Mouse (Mus musculus): ENCODE data around the gene Sema3a. TPM values are rescaled to one million over a fixed set of nuclear protein-coding genes. Genes with fewer than 3 reads are reported as not detected.
A peak's percentile ranks its signal among the peaks of the same experiment; 100 is the strongest.
"Not testable (repeated sequence)": the region's sequence is repeated elsewhere in the genome, so short reads cannot be mapped to it uniquely, and the experiment has no call there.

The Sema3a gene
- total RNA-seq, 2 experiments from 2014 or later, result 1.0 to 2.4 TPM

DNA sequence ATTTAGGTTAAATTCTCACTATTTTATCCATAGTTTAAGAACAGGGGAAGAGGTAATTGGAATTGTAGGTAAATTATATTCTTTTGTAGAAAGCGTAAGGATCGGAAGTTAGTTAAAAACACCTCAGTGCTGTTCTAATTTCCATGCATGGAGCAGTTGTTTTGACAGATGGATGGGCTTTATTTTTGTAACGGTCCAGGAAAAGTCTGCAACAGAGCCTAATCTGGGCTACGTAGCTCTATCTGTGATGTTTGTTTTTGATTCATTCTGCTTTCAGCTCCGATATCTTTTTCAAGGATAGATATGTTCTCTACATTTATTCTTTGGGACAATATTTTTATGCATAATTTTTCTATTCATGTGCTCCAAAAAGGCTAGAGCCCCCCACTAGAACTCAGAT, 344.2 kb downstream of the Sema3a start:
- no peak for DNase-seq
- intact Hi-C loops (cut with DNase I), result no loop called here
- peak overlapping the region; percentile 53; the same call in 1 of the 2 replicates for H3K27ac ChIP-seq

DNA sequence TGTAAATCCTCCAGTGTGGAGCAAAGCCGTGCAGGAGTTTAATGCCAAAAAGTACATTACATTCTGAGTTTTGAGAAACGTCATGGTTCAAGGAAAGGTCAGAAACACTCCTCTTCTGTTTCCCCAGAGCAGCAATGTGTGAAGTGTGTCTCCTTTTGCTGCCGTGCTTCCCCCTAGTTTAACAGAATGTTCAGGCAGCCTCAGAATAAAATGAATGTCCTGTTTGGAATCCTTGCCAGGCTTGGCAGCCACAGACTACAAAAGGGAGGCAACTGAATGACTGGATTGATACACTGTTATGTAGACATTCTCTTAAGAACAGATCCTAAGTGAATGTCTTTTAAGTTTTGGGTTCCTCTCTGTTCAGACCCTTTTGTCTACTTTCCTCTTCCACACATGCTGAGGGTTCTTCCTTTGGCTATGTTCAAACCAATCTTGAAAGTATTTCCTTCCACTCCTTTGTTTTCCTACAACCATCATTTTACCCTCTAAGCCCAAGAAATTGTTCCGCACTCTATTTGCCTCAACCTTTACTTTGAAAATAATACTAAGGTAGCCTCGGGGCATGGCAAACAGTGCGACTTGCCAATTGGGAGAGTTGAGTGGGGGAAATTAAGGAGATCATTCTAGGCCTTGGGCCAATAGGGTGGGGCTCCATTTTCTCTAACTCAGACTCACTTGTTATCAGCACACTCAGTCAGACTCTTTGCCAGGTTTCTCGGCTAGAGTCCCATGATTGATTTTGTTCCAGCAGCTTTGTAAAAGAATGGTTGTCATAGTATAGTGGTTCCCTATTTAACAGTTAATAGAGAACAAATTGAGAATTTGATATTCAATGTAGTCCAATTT, 345.1 kb downstream of the Sema3a start:
- Histone ChIP-seq H3K27ac (peak overlapping the region; percentile 53), H3K4me3 (no peak overlapping the region)
- no peak for TF ChIP-seq CTCF (IDR thresholded peaks at IDR 0.05)
- intact Hi-C loops (cut with DNase I), result loop anchor here (5.0 kb wide), 1 partner anchor 58 kb away; no protein-coding TSS in a partner anchor
- DNase-seq, result peak; percentile 38

More for the DNA sequence above, 344.2 kb downstream of the Sema3a start:
- no peak overlapping the region for H3K4me3 ChIP-seq
- no peak for TF ChIP-seq CTCF (IDR thresholded peaks at IDR 0.05)

DNA sequence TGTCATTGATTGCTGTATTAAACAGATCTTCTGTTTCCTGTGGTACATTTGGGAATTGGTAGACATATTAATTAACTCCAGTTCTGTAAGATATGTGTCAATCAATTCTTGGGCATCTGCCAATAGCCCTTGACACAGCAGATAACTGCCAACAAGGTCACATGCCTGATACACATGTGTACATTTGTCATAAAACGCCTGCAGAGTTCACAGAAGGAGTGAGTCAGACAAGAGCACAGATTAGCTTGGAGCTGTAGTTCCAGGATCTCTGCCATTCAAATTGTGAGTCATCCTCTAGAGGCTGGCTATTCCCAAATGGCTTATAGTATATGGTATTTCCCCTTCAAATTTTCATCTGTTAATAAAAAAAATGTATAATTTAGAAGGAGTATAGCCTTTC, 352.4 kb downstream of the Sema3a start:
- TF ChIP-seq CTCF (IDR thresholded peaks at IDR 0.05), result no peak
- no peak overlapping the region for H3K4me3 ChIP-seq
- H3K27ac ChIP-seq, result no peak overlapping the region
- intact Hi-C loops (cut with DNase I), result no loop called here
- DNase-seq, result no peak

DNA sequence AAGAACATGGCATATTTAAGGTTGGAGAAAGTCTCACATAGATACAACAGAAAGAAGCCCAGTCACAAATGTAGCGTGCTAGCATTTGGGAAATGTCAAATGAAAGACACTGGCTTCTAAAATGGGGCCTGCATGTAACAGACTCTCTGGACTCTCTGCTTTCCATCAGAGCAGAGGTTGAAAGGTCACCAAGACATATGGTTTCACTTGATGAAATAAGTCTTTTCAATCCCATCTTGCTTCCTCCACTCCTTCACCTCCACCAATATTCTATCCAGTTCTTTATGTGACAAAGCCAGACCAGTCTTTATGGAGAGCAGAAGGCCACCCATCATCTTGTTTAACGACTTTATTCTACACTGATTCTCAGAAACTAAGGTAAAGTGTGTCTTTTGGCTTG, 363.5 kb downstream of the Sema3a start:
- Histone ChIP-seq H3K27ac (no peak overlapping the region), H3K4me3 (no peak overlapping the region)
- TF ChIP-seq CTCF (IDR thresholded peaks at IDR 0.05), result no peak
- intact Hi-C loops (cut with DNase I), result no loop called here
- DNase-seq, result no peak

DNA sequence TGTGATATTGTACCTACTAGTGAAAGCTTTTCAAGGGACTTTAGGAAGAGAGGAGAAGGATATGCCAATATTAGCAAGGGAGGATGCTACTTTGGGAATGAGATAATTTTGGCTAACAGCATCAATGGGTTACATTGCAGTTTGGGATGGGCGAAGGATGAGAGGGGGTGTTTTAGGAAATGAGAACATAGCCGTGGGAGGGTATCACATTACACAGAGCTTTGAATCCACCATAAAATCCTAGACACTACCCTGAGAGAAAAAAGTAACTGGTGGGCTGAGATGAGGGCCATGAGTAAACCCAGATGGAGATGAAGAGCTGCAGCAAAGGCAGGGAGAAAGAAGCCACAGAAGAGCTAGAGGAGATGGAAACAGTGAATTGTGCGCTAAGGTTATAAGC, 370.8 kb downstream of the Sema3a start:
- H3K27ac ChIP-seq; intact Hi-C loops (cut with DNase I); DNase-seq; H3K4me3 ChIP-seq: not testable (repeated sequence)

DNA sequence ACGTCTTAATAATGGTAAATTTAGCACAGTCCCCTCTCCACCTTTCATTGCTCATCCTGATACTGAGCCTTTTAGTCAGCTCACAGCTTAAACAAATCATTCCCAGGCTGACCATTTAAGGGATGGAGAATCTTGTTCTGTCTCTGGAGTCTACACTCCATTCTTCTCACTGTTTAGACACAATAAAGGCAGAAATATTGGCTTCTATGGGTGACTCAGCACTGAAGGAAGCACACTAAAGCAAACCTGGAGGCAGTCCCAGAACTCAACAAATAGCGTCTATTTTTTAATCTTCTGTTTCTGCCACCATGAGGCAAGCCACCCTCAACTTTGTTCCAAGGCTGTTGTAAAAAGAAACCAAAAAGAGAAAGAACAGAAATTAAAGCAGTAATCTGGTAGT, 374.6 kb downstream of the Sema3a start:
- intact Hi-C loops (cut with DNase I), result no loop called here

DNA sequence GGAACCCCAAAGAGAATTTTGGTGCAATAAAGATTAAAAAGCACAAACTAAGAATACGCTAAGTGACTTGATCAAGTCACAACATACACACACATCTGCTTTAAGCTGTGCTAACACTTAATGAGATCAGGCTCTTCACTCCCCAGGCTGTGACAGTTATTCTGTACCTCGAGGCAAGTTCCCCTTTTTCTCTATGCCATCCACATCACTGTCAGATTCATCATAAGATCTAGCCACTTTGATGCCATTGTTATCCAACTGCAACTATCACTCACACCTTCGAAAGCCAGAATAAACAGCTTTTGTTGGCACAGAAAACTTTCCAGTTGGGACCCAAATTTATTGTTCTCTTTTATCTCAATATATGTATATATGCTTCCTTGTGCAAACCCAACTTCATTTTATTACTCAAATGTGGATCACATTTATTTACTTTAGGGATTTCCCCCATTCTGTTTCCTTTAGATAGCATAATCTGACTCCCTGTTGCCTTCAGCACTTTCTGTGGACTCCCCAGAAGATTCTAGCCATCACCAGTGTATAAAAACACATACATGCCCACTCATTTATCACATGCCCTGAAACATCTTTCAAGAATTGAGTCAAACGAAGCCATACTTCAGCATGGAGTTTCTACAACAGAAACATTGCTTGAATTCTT, 380.8 kb downstream of the Sema3a start:
- intact Hi-C loops (cut with DNase I), result no loop called here
- Histone ChIP-seq H3K4me3 (no peak overlapping the region), H3K27ac (no peak overlapping the region)
- no peak for TF ChIP-seq CTCF (IDR thresholded peaks at IDR 0.05)
- no peak for DNase-seq

More for the DNA sequence above, 374.6 kb downstream of the Sema3a start:
- Histone ChIP-seq H3K27ac (no peak overlapping the region), H3K4me3 (no peak overlapping the region)
- TF ChIP-seq CTCF (IDR thresholded peaks at IDR 0.05), result no peak
- DNase-seq, result no peak

DNA sequence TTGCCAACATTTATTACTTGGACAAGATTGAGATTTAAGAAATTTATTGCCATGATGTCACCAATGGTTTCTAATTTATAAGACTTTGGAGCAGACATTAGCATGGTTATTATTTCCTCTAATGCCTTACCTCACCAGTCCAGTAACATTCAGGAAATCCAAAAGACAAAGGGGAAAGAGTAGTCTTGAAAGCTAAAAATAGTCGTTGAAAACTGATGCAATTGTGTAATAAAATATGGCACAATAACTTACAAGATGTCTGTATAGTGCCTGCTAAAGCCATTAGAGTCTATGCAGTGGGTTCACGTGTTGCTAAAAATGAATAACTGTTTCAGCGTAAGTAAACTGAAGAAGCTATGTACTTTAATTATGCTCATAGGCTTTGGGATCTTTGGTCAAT, 383.9 kb downstream of the Sema3a start:
- no peak for TF ChIP-seq CTCF (IDR thresholded peaks at IDR 0.05)
- no peak for DNase-seq
- intact Hi-C loops (cut with DNase I), result no loop called here
- Histone ChIP-seq H3K4me3 (no peak overlapping the region), H3K27ac (no peak overlapping the region)

DNA sequence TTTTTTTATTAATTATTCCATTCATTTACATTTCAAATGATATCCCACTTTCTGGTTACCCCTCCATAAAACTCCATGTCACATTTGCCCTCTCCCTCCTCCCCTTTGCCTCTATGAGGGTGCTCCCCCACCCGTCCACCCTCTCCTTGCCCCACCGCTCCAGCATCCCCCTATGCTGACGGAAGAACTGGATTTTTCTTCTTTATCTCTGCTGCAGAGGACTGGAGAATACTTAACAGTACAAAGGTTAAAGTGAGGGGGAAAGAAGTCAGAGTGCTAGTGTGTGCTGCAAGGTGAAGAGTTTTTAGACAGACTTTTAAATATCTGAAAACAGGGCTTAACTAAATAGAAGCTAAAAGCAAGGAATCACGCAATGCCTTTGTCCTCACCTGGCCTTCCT, 391.8 kb downstream of the Sema3a start:
- intact Hi-C loops (cut with DNase I), result no loop called here
- no peak overlapping the region for H3K27ac ChIP-seq
- no peak for TF ChIP-seq CTCF (IDR thresholded peaks at IDR 0.05)

DNA sequence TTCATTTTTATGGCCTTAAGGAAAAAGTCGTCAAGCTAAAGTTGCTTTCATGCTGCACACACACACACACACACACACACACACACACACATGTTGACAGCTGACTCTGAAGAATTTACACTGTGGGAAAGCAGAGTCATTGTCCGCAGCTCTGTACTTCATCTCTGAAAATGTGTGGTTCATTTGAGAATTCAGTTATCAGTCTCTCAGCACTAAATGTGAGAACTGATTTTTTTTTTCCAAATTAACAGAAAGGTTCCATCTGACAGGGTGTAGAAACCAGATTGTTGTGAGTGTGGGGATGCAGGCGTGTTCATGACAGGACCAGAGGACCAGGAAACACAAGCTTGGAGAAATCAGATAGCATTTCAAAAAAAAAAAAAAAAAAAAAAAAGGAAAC, 400.4 kb downstream of the Sema3a start:
- intact Hi-C loops (cut with DNase I), result no loop called here
- no peak for DNase-seq
- Histone ChIP-seq H3K4me3 (no peak overlapping the region), H3K27ac (no peak overlapping the region)
- no peak for TF ChIP-seq CTCF (IDR thresholded peaks at IDR 0.05)

More for the DNA sequence above, 391.8 kb downstream of the Sema3a start:
- H3K4me3 ChIP-seq, result no peak overlapping the region
- DNase-seq, result no peak

DNA sequence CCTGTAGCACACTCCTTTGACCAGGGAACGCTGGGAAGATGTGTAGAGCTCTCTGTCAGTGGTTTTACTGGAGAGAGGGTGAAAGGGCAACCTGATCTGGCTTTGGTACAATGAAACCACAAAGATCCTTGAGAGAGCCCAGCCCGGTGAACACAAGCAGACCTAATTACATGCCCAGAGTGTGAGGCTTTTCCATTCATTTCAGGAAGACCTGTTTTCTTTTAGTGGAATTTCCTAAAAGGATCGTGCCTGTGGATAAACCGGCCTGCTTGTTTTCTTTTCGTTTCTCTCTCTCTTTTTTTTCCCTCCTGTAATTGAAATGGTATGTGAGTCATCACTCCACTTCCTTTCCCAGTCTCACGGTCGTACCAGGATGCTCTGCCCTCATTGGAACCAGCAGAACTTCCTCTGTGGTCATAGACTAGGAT, 401.8 kb downstream of the Sema3a start:
- Histone ChIP-seq H3K27ac (peak overlapping the region; percentile 55), H3K4me3 (peak overlapping the region; percentile 48)
- no peak for TF ChIP-seq CTCF (IDR thresholded peaks at IDR 0.05)
- intact Hi-C loops (cut with DNase I), result no loop called here
- DNase-seq, result no peak

DNA sequence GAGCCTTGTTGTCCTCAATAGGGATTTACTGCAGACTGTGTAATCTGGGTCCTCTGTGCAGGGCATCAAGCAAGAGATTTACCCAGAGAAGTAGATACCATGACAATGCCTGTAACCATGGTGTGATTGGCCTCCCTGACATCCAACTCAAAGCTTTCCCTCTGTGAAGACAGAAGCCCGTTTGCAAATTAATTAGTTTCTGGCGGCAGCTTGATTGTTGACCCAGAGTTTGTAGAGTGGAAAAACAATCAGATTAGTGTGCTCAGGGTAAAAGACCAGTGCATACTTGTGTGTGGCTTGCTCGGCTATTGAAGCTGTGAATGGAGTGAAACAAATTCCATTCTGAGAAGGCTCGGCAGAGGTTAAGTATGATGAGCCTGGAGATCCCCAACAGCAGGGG, 404.0 kb downstream of the Sema3a start:
- TF ChIP-seq CTCF (IDR thresholded peaks at IDR 0.05), result no peak
- 0 out of 2 replicates have a peak overlapping the region, but pooled peaks have one; percentile 8 for H3K27ac ChIP-seq
- DNase-seq, result no peak
- intact Hi-C loops (cut with DNase I), result no loop called here
- H3K4me3 ChIP-seq, result no peak overlapping the region

DNA sequence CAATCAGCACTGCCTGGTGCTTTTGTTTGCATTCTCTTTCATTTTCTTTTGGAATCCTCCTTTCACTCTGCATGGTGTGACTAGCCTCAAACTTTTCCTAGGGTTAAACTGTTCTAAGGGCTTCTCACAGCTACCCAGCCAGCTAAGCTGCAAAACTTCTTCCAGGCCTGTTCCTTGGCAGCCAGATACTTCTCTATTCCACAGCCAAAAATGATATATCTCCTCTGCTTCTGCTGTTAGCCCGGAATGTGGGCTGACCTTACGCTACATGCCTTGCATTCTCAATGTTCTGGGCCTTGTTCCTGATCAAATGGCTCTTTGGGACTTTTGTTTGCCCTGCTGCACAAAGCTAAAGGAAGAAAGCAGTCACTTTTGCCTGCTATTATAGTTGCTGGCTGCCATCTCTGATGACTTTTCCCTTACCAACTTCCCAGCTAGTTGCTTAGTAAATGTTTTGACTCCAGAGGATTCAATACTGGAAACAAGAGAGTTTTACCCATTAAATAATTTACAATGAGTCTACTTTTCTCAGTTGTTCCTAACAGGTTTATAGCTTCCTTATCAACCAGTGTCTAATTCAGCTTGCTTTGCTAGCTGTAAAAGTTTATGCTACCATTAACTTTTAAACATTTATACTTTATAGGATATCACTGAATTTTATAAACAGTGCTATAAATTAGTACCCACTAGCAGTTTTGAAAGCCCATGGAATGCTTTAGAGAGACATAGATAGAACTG, 422.4 kb downstream of the Sema3a start:
- TF ChIP-seq CTCF (IDR thresholded peaks at IDR 0.05), result no peak
- intact Hi-C loops (cut with DNase I), result no loop called here
- peak; percentile 24 for DNase-seq
- Histone ChIP-seq H3K27ac (peak overlapping the region; percentile 56), H3K4me3 (no peak overlapping the region)
